Comparison of ENCODE assay signal across 11 mouse cellular contexts in the genomic region with DNA sequence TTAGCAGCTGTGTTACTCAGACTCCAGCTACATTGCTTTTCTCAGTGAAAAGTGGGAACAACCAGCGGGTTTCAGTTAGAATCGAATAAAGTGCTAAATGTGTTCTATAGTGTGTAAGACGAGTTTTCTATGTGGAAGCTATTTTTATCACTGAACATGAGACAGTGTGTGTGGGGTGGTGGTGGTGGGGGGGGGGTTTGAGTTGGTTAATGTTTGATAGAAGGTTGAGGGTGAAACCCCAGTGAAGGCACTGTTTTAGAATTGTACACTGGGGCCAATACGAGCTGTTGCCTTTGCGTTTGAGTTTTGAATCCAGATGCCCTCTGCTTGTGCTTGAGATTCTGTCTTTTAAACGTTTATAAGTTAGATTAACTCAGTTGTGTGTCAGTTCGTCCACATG.
"Had no signal": no experiment of that assay in that cellular context is flagged by ENCODE, and none has a peak within 500 bp of the region (broad histone marks: within the 10 kb centered on the region; RNA-seq: fewer than 3 reads in every experiment).

No protein-coding gene starts in this region.

- H3K27ac ChIP-seq: left cerebral cortex, adult 2 months; limb, embryonic 15.5 days; lung, embryonic 15.5 days; macrophage; midbrain, embryonic 12.5 days had no signal

- H3K9me3 ChIP-seq: limb, embryonic 15.5 days; lung, embryonic 15.5 days; megakaryocyte, embryonic 14.5 days; midbrain, embryonic 12.5 days had no signal

- H3K4me3 ChIP-seq: left cerebral cortex, adult 2 months; limb, embryonic 15.5 days; lung, embryonic 15.5 days; megakaryocyte, embryonic 14.5 days; midbrain, embryonic 12.5 days had no signal

- H3K27me3 ChIP-seq: limb, embryonic 15.5 days; lung, embryonic 15.5 days; midbrain, embryonic 12.5 days had no signal

- DNase-seq: kidney, postnatal 25 days; lung, postnatal 14 days; right cerebral cortex, adult 18-20 months; right cerebral cortex, postnatal 25 days; thymus, postnatal 36 days had no signal

- H3K4me1 ChIP-seq: midbrain, embryonic 12.5 days had no signal

- H3K9ac ChIP-seq: limb, embryonic 15.5 days; lung, embryonic 15.5 days; midbrain, embryonic 12.5 days had no signal

- H3K36me3 ChIP-seq: limb, embryonic 15.5 days; lung, embryonic 15.5 days; midbrain, embryonic 12.5 days had no signal

- H3K4me2 ChIP-seq: limb, embryonic 15.5 days; lung, embryonic 15.5 days; midbrain, embryonic 12.5 days had no signal
